Mouse (Mus musculus) layer of hippocampus, adult 6 months (tissue): ENCODE data around the gene Rfx4. TPM values are rescaled to one million over a fixed set of nuclear protein-coding genes. Genes with fewer than 3 reads are reported as not detected.

Source experiments
- long read RNA-seq, 2 experiments: library from polyadenylated mRNA; unstranded; transcript quantifications; one replicate each; pipeline ENCODE4 v2.0.0; 2019 to 2020
- polyA plus RNA-seq: library from polyadenylated mRNA; unstranded; fragments of <200 nt; fragmentation: Nextera tagmentation; gene quantifications from 2 replicates; pipeline ENCODE4 v1.2.3, GENCODE M21; 2021

Gene Rfx4
- 7.0 and 7.6 TPM in 2 replicates for polyA plus RNA-seq
- long read RNA-seq, experiment 1, partial matches to known transcripts, result 3 of 6 reads
- long read RNA-seq, experiment 1, other reads (novel, unspliced or antisense), result 3 of 6 reads
- long read RNA-seq, experiment 2, transcript Rfx4-202 (18 exons, 3,534 nt), result major isoform, 30 of 47 reads
- long read RNA-seq, experiment 2, partial matches to known transcripts, result 10 of 47 reads
- long read RNA-seq, experiment 2, other reads (novel, unspliced or antisense), result 7 of 47 reads

DNA sequence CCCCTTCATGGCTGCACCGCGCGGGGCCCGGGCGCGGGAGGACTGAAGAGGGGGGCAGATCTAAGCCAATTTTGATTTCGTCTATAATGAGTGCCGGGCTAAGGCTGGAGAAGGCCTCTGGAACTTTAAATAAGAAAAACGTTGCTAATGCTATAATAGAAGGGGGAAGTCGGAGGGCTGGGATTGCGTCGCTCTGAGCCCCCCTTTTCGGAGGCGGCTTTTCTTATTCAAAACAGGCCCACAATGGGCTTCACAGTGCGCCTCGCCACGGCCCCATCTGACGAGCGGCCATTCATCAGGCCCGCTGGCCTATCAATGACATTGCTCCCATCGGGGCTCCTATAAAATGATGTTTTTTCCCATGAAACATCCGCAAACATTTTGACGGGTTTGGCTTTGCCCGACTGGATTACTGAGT lies at the start of gene Rfx4:
Rfx4 (plus strand) TSS at position 277 of the 418 bp plus-strand sequence.

DNA sequence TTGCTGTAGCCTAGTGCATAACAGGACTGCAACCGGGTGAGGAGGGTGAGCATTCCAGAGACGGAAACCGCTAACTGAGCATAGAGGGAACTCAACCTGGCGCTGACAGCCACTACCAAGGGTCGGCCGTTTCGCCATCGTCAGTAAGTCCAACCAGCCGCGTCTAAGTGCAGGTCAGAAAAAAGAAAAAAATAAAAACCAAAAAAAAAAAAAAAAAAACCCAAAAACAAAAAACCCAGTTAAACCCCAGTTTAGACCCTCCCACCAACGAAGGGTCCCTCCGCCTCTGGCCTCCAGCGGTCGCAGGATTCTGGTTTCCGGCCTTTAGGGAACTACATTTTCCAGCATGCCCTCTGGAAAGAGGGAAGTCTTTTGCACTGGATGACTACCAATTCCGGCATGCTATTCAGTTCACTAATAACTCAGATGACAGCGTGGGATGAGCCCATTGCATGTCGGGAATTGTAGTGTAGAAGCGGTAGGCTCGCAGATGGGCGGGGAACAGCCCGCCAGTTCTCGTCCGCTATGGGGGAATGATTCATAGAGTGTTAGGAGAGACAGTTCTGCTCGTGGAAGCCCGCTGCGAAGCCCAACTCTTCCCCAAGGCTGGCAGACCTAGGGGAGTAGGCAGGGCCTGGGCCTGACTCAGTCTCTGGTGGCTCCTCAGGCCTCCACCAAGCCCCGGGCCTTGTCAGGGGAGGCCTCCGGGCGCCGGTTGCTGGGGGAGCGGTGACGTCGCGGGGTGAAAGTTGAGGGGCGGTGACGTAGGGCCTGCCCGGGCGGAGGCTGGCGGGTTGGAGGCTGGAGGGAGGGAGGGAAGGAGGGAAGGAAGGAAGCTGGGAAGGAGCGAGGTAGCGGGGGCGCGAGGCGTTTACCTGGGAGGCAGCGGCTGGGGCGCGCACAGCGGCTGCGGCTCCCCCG lies 161.2 kb downstream of the Rfx4 start, which contains the start of gene Ric8b:
Ric8b (plus strand) TSS at position 807 of the 921 bp plus-strand sequence.

Other genes with a start within 250 kb of the Rfx4 start
- gene Ckap4, start 222.0 kb upstream of the Rfx4 start, polyA plus RNA-seq, result 3.5 and 5.5 TPM in 2 replicates
- gene Tcp11l2, start 179.4 kb upstream of the Rfx4 start, polyA plus RNA-seq, result 20.8 and 21.5 TPM in 2 replicates
- 4.6 and 5.4 TPM in 2 replicates for gene Polr3b, start 133.8 kb upstream of the Rfx4 start, polyA plus RNA-seq
- gene Ric8b, start 161.6 kb downstream of the Rfx4 start, polyA plus RNA-seq, result 9.8 TPM in 2 replicates